Mouse (Mus musculus) bone marrow macrophage, adult 2 months (primary cell): ENCODE results near the gene Tm2d1.

Source experiments
- CTCF ChIP-seq: IDR thresholded peaks from 2 replicates; pipeline ENCODE4 v1.5.1; 2012; ENCODE audit warnings: low read depth, mild to moderate bottlenecking, low read length, moderate library complexity
- POLR2A ChIP-seq: IDR thresholded peaks from 2 replicates; pipeline ENCODE4 v1.6.1; 2012; ENCODE audit warnings: mild to moderate bottlenecking, low read depth, low read length, borderline replicate concordance

GRCm38 (mm10) chr4:98338636-98339630, 44.2 kb downstream of the Tm2d1 start:
- TF ChIP-seq POLR2A (no peak), CTCF (no peak)
